Mouse (Mus musculus): Measurements from ENCODE around the gene Gsdma3.
"Not testable (repeated sequence)": the region's sequence is repeated elsewhere in the genome, so short reads cannot be mapped to it uniquely, and the experiment has no call there.

Gsdma3 gene

DNA sequence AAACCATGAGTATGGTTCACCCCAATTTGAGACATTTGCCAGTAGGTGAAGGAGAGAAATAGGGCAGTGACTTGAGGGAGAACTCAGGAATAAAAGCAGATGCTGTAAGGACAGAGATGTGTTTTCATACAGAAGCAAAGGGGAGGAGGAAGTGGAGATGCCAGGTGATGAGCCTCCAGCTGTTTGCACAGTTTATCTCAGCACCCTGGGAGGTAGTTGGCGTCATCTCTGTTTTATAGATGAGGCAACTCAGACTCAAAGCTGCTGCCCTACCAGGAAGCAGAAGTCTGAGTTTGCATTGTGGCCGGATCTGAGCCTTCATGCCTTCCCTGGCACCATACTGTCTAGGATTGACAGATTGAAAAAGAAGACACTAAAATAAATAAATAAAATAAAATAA, 42.8 kb downstream of the Gsdma3 start:
- no peak for DNase-seq (ENCODE audit: low read depth, low spot score)

DNA sequence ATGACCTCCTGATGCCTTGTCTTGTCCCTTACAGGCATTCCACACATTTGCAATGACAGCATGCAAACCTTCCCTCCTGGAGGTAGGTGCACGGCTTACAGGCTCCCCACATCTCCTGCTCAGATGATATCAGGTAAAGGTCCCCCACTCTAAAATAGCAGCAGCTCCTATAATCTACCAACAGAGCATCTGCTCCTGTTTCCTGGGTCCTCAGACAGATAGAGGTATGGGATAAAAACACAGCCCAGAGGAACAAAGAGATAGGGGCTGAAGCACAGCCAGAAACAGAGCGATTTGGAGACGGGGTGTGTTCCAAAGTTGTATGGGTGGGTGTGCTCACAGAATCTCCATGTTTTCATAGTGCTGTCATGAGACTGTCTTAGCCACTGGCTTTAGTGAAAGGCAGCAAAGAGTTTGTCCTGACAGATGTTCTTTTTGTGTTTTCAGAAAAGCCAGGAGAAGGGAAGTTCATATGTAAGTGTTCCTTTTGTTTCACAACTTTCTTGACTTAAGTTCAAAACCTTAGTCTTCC, 45.2 kb downstream of the Gsdma3 start:
- no peak for DNase-seq (ENCODE audit: low read depth, low spot score)

DNA sequence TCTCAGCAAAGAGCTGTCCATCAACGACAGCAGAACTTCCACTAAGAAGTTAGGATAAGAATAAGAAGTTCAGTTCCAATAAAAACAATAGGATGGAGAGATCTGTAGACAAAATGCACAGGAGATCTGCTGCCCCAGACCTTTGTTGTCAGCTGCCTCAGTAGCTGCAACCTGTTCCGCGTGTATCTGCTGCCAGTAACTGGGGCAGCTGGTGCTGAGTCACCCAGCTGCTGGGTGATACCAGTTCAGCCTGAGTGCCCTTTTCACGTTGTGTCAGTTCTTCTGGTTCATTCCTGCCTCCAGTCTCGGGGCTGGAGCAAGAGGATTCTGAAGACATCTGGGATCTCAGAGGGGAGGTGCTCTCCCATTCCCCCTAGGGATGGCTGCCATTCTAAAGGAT, 45.7 kb downstream of the Gsdma3 start:
- DNase-seq (ENCODE audit: low read depth, low spot score) = no peak

DNA sequence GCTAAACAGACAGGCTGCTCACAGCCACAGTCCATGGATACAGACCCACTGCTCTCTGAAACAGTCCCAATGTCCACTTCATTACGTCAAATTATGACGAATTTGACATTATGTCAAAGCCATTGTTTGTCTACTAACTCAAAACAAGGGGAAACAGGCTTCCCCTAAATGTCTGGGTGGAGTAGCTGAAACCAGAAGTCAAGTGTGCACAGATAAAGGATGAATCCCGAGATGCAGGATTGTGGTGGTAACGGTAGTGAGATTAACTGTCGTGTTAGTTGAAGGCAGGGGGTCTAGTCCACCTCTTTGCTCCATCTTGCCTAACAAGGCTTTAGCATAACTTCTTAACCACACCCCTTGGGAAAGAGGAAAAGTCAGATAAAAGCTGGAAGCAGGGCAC, 46.3 kb downstream of the Gsdma3 start:
- DNase-seq (ENCODE audit: low read depth, low spot score) = no peak

DNA sequence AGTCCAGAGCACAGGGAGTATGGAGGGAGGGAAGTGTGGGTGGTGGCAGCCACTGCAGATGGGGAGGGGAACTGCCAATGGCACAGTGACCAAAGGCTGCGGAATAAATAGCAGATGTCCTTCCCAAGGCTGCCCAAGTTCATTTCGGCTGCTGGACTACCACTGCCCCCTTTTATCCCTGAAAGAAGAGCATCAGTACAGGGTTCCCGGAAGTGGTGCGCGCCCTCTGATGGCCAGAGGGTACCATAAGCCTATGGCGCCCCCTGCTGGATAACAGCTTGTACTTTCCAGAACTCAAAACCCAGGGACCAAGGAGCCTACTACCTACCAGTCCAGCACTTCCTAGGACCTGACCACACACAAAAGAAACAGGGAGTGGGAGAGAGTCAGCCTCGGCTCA, 47.0 kb downstream of the Gsdma3 start:
- not testable (repeated sequence) for DNase-seq (ENCODE audit: low read depth, low spot score)

DNA sequence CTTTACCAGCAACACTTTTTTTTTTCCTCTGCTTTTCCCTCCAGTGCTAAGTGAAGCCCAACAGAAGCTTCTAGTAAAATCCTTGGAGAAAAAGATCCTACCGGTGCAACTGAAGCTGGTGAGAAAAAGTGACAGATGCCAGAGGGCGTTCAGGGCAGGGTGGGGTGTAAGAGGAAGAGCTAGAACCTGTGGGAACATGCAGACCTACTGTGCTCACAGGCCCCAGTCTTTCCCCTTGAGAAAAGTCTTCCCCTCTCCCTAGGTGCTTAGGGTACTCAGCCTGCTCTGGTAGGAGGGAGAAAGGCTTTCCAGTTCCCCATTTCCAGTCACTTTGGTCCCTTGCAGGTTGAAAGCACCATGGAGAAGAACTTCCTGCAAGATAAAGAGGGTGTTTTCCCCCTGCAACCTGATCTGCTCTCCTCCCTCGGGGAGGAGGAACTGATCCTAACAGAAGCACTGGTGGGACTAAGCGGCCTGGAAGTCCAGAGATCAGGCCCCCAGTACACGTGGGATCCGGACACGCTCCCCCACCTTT, 49.7 kb downstream of the Gsdma3 start:
- DNase-seq (ENCODE audit: low read depth, low spot score) = no peak

DNA sequence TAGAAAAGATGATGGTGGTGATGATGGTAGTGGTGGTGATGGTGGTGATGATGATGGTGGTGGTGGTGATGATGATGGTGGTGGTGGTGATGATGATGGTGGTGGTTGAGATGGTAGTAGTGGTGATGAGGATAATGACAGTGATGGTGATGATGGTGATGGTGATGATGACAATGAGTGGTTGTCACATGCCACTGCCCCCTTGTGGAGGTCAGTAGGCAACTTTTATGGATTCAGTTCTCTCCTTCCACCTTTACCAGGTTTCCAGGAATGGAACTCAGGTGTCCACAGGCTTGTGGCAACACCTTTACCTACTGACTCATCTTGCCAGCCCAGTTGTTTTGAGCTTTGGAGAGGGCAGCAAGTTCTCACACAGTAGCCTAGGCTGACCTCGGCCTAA, 53.9 kb downstream of the Gsdma3 start:
- DNase-seq (ENCODE audit: low read depth, low spot score) = no peak

DNA sequence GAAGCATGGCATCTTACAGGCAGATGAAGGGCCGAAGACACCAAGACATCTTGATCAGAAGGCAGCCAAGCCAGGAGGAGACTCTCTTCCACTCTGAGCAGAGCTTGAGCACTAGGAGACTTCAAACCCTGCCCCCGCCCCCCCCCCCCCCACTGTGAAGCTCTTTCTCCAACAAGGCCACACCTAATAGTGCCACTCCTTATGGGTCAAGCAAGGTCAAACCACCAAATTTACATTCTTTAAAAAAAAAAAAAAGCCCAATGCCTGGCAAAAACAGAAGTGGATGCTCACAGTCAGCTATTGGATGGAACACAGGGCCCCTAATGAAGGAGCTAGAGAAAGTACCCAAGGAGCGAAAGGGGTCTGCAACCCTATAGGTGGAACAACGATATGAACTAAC, 54.4 kb downstream of the Gsdma3 start:
- DNase-seq (ENCODE audit: low read depth, low spot score) = not testable (repeated sequence)

DNA sequence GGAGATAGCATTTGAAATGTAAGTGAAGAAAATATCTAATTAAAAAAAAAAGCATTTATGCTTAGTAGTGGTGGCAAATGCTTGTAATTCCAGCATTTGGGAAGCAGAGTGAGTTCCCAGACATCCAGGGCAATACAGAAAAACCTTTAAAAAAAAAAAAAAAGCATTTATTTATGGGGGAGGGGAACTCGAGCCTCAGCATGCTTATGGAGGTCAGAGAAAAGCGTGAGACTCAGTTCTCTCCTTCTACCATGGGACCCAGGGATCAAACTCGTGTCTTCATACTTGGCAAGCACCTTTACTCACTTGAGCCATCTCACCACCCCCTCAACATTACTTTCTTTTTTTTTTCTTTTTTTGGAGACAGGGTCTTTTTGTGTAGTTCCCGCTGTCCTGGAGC, 55.0 kb downstream of the Gsdma3 start:
- DNase-seq (ENCODE audit: low read depth, low spot score) = no peak

DNA sequence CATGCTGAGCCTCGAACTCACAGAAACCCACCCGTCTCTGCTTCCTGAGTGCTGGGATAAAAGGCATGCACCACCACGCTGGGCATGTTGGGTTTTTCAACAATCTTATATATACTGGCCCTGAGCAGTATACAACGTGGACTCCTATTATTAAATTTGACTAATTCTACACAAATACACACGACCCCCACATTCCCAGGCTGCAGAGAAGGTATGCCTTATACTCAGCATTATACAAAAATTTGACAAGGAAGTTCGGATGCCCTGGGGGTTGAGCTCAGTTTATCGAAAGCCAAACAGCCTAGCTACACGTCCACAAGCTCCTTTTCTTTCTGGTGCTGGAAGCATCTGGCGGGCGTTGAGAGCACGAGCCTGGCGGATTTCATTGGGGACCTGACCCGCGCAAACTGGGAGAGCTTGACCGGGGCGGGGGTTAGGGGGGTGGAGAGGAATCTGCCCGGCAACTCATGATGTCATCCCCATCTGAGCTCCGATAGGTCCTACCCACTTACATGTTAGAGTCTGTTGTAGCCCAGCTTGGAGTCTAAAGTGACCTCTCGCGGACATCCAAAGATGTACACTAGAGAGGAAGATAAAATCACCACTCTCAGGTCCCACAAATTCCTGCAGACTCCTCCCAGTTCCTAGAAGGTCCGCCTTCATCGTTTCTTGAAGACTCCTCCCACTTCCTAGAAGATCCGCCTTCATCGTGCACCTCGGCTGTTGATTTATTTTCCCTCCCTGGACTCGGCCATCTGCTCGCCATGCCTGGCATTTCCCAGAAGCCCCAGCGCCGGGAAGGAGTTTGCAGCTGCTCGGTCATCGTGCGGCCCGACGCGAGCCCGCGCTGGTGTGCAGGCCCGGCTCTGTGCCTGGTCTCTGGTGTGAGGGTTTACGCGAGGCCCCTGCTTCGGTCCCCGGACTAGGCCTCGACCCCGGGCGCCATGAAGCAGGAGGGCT, 55.9 kb downstream of the Gsdma3 start, which contains the start of gene Psmd3:
TSS of gene Psmd3 (plus strand) at position 769 of the 960 bp plus-strand sequence.
- DNase-seq (ENCODE audit: low read depth, low spot score) = peak; percentile 98

DNA sequence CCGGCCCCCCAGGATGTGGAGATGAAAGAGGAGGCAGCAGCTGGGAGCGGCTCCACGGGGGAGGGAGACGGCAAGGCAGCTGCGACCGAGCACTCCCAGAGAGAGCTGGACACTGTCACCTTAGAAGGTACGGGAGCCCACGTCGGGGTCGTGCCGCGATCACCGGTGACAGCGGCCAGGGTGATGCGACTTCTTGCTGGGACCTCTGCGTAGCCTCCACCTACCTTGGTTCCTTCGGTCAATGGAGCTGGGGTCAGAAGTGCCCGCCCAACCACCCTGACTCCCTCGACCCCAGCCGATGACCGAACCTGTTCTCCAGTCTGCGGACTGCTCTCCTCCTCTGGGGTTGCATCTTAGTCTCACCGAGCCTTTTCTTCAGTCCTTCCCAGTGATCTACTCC, 56.7 kb downstream of the Gsdma3 start:
- DNase-seq (ENCODE audit: low read depth, low spot score) = no peak

DNA sequence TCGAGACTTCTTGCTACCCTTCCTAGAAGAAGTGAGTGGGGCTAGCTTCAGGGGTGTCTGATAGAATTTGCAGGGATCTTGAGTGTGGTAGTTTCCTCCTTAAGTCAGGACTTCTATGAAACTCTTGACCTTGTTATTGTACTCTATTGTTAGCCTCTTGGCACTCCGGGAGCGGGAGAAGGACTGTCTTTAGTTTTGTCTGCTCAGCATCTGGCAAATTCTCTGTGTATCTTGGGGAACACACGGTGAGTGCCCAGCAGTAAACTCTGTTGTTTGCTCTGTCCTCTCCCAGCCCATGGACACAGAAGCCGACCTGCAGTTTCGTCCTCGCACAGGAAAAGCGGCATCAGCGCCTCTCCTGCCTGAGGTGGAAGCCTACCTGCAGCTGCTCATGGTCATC, 59.5 kb downstream of the Gsdma3 start:
- no peak for DNase-seq (ENCODE audit: low read depth, low spot score)

DNA sequence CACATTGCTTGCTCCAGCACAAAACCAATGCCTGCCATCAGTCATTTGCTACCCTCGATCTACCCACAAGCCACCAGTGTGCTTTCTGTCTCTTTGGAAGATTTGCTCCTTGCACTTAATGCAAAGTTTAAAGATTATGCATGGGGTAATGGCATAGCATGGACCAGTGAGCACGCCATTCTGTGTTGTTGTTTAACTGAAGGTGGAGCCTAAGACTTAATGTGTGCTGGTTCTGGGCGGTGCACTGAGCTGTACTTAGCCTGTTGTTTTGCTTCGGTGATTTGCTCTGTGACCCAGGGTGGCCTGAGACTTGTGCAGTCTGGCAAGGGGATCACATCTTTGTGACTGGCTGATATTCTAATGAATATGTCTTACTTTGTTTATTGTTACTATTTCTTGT, 60.8 kb downstream of the Gsdma3 start:
- no peak for DNase-seq (ENCODE audit: low read depth, low spot score)

Data from skeletal muscle tissue, adult 2 months (tissue).